Mouse (Mus musculus) mouse embryonic stem cell (cell line): ENCODE measurements around the gene Mpped2.

ENCODE experiments used
- in situ Hi-C, 2 experiments: fragments of 300-500 bp; cut with MboI; formaldehyde crosslinking; loops; 1 replicate in 1 of 2; 3 replicates in 1 of 2; pipeline ENCODE4 v1.14.3; 2019 to 2020; ENCODE audit warnings: low sequenced_read_pairs in 2 of 2, low pct_unique_long_range_greater_than_20kb in 1 of 2, mixed read lengths in 1 of 2; ENCODE audit not compliant: unreplicated experiment in 1 of 2

The Mpped2 gene

DNA sequence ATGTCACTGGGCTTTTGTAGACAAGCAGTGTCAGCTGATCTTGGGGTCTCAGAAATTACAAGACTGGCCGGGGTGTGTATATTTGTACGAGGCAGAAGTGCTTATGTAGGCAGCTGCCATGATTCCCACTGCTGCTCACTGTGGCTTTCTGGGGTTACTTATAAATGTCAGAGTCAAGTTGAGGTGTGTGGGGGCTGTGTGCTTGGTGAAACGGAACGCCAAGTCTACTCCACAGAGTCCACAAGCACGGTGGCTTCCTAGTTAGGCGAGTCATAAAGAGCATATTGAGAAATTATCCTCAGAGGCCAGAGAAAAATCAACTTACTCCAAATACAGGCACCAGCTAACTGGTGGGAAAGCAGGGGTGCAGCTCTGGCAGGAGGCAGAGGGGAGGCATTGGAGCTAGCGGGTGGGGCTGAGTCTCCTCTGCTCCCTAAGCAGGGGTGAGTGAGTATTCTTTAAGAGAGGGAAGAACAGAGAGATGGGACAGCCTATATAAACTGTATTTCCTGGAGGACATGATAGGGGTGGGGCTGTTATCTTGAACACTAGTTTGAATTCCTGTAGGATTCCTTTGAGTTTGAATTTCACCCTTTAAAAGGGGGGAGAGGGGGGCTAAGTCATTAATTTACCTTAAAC, 172.2 kb downstream of the Mpped2 start:
- in situ Hi-C loops, result no loop called here

DNA sequence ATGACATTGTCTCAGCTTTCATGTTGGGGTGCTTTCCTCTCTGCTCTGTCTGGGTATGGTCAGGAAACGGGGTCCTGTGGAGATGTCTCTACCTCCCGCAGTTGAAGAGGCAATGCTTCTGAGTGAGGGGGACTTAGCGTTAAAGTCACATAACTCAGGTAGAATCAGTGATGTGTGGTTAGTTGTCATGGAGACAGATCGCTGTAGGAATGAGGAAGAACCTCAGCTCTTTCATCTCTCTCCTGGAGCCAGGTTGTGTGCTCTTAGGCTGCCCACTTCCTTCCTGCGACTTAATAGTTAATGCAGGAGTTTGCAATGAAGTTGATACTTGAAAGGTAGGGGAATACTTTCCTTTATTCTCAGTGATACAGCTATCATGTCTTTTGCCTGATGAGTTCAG, 173.2 kb downstream of the Mpped2 start:
- in situ Hi-C loops, result no loop called here

GRCm38 (mm10) chr2:106870886-106871285, 177.8 kb downstream of the Mpped2 start:
- in situ Hi-C loops, result no loop called here

DNA sequence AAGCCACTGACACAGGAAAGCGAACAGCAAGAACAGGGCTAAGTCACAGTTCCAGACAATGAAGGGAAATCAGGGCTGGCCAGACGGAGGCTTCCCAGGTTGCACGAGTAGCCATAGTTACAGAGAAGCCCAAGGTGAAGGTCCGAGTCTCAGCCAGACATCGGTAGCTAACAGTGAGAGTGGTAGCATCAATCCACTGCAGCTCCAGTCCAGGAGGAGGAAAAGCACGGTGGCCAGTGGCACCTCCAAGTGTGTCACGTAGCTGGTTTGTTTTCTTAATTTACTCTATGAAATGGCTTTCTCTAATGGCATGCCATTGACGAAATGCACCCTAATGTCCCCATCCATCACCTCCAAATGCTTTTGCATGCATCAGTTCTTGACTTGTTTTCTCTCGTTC, 180.1 kb downstream of the Mpped2 start:
- in situ Hi-C loops, result no loop called here

- in situ Hi-C loops, result no loop called here
Measured at GRCm38 (mm10) chr2:106883390-106883789, 190.3 kb downstream of the Mpped2 start.

GRCm38 (mm10) chr2:106888174-106888573, 195.1 kb downstream of the Mpped2 start:
- in situ Hi-C loops, result no loop called here

- in situ Hi-C loops, result no loop called here
Measured at GRCm38 (mm10) chr2:106889297-106890000, 196.4 kb downstream of the Mpped2 start.

- in situ Hi-C loops, result no loop called here
Measured at GRCm38 (mm10) chr2:106893376-106893775, 200.3 kb downstream of the Mpped2 start.

- in situ Hi-C loops, result no loop called here
Measured at GRCm38 (mm10) chr2:106895326-106896023, 202.4 kb downstream of the Mpped2 start.

- in situ Hi-C loops, result no loop called here
Measured at GRCm38 (mm10) chr2:106896024-106896384, 202.9 kb downstream of the Mpped2 start.

DNA sequence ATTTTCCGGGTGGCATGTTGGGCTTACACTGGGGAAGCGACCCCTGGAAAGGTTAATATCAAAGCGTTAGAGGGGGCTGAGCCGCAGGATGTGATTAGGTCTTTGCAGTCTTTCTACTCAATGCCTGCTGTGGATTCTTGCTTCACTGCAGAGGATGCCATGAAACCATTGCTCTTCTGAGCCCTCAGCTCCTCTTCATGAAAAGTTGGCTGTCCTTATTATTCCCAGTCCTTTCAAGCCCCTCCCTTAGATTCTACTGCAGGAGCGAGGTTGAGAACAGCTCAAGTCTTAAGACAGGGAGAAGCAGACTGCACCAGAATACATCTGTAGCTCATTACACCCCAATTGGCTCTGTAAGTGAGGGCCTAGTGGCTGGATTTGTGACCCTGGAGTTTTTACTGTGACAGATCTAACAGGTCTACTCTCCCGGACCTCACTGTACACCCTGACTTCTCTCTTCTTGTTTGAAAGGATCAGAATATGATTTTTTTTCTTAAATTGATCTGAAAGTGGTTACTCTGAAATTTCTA, 218.9 kb downstream of the Mpped2 start:
- in situ Hi-C loops, result no loop called here
